Mouse (Mus musculus) ZHBTc4 (cell line): ENCODE data around the gene Tmie.

Experiments used
- DNase-seq: peaks from one replicate; pipeline ENCODE4 v3.0.0-alpha.2; 2011; ENCODE audit warnings: low read depth, low spot score

Gene Tmie

DNA sequence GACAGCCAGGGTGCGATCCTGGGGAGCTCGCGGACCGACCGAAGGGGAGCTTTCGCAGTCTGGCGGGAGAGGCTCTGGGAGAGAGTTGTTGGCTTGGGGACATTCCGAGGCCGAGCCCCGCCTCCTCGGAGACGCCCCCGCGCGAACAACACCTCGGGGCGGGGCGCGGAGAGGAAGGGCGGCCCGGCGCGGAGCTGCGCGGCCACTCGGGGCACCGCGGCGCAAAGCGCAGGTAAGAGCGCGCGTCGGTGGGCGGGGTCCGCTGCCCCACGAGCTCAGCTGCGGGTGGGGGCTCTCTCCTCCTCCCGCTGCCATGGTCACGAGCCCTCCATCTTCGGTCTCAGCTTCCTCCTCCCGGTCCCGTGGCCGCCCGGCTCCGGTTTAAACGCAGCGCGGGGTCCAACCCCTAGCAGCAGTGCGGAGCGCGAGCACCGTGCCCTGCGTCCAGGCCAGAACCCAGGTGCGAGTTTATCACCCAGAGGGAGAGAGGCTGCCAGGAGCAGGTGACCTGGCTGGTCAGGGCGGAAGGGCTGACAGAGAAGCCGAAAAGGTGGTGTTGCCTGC is at the start of gene Tmie:
Tmie (minus strand) TSS at position 116 of the 564 bp plus-strand sequence.
- peak; percentile 92 for DNase-seq

DNA sequence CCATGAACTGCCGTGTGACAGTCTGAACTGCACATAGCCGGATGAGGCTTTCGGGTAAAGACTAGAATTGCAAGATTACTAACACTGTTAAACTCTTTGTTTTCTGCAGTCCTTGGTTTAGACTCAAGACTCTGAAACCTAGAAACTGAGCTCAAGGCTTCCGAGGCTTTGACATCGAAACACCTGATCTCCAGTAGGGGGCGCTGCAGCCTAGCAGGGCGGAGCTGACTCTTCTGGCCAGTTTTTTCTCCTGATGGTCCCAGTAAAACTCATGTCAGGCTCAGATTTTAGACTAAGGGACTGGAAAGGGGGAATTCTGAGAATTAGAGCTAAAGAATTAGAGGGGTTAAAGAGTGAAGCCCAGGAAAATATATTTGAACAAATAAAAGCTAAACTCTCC is 42.8 kb upstream of the Tmie start:
- DNase-seq = peak; percentile 87

DNA sequence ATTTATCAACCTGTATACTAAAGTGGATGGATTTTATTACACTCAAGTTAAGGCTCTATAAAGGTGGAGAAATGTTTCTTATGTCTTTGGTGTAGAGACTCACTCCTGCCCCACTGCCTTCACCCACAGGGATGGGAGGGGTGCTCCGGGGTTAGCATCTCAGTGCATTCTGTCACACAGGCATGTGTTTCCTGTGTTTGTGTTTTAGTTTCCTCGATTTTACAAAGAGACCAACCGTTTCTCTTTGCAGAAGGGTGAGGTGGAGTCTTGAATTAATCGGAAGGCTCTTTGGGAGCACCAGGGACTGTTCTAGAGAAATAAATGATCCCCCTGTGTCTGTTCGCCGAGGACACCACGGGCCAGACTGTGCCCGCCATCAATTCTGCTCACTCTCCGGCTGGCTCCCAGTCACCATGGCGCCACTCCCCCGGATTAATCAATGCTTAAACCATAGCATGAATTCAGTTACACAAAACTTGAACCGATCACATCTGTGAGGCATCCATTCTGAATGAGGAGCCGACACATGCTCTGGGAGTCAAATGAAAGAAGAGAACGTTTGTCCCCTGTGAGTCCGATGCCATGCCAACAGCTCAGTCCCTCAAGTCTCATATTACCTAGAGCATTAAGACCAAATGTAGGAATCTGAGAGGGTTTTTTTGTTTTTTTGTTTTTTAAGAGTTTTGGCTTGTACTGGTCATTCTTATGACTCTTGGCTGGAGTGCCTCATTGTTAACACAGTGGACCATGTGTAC is 40.9 kb upstream of the Tmie start:
- DNase-seq = no peak

DNA sequence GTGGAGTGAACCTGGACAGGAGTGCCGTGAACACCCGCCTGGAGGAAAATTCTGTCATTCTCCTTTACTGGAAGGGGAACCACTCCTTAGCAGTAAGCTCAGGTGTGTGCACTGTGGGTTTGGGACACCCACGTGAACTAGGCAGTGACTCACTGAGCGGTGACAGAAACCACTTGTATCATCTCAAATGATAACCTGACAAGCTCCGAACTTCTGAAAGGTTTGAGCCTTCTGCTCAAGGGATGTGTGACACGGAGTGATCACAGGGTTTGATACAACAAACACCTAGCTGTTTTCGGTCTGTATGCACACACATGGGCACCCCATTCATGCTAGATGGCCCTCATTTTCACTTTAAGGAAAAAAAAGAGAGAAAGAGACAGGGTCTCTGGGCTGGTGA is 36.9 kb upstream of the Tmie start, which contains the start of gene Fam240a:
Fam240a (minus strand) TSS at position 76 of the 400 bp plus-strand sequence.
- DNase-seq = no peak

DNA sequence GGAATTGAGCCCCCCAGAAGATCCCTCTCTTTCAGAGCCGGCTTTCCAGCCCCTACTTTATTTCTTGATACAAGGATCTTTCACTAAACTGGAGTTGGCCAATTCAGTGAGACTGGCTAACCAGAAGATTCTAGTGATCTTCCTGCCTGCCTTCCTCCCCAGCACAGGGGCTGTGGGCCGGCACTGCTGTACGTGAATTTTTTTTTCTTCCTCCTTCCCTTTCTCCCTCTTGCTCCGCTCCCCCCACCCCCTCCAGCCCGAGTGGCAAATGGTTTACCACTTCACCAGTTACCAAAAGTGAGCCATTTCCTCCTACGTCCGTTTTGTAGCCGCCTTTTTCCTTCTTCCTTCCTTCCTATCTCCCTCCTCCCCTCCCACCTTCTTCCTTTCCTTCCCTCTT is 35.6 kb upstream of the Tmie start:
- no peak for DNase-seq

DNA sequence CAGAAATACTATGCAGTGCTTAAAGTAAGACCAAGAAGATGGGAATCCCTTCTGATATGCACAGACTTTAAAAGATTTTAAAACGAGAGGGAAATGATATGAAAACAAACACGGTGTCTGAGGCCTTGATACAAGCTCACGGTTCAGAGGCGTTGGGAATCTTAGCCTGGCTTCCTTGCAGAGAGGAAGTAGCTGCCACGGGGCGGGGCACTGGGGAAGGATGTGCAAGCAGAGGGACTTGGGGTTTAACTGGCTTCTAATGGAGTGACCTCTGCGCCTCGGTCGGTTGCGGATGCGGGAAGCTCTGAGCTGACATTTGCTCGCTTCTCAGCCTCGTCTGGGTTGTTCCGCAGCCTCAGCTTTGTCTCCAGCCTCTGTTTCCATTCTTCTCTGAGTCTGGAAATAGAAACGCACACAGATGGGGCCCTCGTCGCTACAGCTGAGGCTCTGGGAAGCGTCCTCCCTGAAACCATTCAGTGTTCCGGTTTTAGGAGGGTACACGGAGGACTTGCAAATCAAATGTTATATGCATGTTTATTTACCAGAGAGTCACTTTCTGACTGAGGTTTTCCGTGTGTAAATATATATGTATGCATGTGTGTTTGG is 34.8 kb upstream of the Tmie start:
- peak; percentile 58 for DNase-seq

DNA sequence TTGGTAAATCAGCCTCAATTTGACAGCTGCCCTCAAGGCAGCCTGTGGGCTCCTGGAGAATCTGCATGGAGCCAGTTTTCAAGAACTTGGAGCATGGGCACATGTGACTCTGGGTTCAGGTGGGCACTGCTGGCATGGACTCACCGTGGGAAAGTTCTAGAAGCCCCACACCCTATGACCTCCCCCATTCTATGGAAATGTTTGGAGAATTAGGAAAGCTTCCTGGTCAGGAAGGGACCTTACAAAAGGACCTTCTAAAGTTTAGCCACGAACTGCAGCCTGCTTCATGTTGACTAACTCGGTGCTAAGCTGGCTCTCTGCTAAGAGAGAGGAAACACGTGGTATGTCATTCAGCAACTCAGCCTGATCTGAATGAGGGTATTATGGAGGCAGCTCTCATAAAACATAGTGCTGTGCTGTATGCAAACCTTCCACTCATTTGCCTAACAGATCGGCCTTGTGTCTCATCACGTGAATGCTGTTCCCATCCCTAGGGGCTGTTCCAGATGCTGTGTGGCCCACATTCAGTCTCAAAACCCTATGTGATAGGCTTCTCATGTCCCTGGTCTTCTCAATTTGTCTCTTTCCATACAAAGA is 29.6 kb upstream of the Tmie start:
- DNase-seq = no peak

DNA sequence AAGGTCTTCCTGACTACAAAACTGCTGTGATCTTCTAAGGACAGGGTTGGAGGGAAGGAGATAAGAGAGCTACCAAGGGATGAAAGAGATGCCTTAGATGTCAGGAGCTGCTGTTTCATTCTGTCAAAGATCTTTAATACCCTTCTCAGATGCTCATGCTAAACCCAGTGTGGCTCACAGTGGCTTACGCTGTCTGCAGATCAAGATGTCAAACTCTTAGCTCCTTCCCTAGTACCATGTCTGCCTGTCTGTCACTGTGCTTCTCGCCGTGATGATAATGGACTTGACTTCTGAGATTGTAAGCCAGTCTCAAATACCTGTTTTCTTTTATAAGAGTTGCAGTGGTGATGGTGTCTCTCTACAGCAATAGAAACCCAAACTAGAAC is 28.7 kb upstream of the Tmie start:
- DNase-seq = no peak

DNA sequence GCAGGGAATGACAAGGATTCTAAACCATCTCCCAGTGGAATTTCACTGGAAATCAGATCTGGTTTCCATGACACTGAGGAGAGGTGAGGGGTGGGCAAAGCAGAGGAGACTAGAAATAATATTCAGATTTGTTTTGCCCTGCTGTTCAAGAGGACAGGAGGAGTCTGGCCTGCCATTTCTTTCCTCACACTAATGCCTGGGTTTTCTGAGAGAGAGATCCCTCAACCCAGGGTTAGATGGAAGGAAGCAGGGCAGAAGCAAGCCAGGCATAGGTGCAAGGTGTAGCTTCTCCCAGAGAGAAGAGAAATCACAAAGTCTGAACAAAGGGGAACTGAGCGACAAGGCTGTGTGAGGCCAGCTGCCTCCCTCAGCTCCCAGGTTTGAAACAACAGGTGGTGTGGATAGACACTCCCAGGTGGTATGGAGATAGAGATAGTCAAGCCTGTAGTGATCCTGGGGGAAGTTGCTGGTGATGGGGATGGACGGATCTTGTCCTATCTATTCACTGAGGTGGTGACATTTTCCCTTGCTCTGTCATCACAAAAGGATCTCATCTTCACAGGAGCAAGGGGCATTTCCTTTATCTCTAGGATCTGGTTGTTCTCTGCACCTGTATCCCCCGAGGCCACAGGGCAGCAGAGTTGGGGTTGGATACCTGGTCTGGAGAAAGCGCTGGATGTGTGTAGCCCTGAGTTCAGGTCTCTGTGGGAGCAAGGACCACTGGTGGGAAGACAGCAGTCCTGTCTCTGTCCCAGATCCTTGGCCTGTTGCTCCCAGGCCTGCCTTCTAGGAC is 28.1 kb upstream of the Tmie start:
- DNase-seq = no peak

DNA sequence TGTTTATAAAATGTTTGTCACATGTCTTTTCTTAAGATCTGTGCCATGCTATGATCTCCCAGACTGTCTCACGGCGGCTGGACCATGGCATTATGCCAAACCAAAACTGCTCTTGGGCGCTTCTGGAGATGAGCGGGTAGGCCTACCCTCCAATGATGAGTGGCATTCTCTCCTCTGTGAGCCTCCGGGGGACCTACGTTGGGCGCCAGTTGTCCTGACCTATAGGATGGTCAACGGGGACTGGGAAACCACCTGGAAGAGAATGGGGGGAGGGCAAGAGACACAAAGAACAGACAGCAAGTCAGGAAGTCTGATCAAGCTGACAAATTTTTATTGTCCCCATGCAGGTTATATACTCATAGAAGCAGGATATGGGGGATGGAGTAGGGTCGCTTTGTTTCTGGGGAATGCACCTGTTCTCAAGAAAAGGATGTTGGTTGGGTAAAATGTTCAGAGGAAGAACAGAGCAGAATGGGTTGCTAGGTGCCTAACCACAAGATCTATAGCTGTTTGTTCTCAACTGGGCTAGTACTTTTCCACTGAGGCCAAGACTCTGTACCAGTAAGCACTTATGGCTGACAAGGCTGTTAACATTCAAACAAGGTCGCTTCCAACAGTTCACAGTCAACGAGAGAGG is 27.4 kb upstream of the Tmie start:
- no peak for DNase-seq

DNA sequence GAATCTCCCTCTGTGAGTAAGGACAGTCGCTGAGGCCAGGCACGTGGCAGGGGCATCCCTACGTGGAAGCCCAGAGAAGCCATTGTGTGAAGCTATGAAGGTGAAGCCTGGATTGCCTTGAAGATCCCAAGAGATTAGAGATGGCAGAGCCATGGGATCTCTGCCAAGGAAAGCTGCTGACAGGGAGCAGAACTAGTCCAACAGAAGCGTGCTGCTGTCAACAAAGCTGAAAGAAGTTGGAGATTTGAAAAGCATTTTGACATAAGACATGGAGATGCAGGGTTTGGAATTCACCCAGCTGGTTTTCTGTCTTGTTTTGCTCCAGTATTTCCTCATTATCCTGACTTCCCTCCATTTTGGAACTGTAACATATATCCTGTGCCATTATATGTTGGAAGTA is 22.4 kb upstream of the Tmie start:
- DNase-seq = no peak

DNA sequence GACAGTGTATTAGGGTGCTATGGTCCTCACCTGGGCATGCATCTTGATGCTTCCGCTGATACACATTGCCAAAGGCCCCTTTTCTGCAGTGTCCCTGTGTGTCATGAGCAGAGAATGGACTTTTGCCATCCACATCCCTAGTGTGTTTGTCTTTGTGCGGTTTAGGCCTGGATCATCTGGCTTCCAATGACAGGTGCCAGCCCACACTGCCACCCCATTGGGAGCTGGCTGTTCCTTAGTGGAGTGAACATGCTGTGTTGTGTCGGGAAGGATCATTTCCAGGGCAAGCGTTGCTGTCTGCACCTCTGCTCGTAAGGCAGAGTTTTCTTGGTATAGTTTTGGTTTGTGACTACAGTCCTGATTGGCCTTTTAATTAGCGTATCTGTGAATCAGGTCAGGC is 21.3 kb upstream of the Tmie start:
- no peak for DNase-seq

DNA sequence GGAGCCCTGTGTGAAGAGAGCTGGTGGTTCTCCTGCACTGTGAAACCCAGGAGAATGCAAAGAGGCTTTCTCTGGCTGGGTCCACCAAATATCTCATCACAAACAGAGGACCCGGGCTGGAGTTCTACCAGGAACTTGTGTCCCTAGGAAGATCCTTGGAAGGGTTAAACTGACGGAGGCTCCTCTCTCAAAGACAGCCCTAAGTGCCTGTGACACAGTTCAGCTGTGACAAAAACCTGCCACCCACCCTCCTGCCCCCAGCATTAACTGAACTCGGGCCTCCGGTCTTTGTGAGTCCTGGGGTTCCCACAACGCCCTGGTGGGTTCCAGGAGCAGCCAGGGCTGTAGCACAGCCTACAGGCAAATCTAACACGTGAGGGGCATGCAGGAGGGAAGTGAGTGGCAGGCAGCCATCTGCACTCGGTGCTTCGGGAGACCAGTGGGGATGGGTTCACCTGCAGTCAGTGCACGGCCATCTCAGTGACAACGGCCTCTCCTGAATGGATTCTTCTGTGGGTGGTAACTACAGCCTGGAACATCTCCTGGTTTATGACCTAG is 19.6 kb upstream of the Tmie start:
- DNase-seq = no peak

DNA sequence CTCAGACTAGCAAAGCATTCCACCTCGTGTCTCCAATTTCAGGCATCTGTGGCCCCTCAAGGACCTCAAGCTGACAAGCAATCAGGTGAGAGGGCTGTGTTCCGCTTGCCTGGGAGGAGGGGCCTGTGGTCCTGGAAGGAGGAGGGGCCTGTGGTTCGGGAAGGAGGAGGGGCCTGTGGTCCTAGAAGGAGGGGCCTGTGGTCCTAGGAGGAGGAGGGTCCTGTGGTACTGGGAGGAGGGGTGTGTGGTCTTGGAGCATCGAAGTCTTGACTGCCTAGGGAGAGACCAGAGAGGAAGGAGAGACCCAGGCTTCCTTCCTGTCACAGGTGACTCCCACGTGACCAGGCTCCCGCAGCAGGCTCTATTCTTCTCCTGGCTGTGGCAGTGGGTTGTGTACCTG is 16.7 kb upstream of the Tmie start:
- peak; percentile 81 for DNase-seq

DNA sequence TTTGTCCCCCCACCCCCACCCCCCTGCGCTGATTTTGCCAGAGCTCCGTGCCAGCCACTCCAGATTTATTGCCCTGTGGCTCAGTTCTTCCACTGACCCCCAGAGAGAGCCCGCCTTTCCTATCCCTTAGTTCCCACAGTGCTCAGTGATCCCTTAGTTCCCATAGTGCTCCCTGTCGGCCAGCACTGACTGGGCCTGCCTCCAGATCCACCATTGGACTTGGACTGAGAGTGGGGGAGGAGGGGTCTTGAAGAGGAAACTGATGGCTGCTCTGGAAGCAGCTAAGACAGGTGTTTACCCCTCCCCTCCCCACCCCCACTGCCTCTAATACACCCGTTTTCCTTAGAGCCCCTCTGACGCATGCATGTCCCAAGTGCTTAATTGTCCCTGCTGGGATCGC is 16.1 kb upstream of the Tmie start:
- no peak for DNase-seq

DNA sequence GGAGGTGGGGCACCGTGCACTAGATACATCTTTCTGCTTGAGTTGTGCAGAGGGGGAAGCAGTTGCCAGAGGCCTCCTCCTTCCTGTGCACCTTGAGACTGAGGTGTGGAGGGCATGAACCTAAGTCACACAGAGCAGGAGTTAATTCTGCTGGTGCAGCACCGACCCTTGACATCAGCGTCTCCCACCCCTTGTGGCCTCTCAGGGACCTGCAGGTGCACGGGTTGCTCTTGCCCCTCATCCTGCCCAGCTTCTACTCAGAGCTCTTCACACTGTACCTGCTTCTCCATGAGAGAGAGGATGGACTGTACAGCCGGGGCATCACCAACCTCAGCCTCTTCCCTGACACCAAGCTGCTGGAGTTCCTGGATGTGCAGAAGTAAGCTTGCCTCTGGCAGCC is 15.6 kb upstream of the Tmie start:
- DNase-seq = peak; percentile 46

DNA sequence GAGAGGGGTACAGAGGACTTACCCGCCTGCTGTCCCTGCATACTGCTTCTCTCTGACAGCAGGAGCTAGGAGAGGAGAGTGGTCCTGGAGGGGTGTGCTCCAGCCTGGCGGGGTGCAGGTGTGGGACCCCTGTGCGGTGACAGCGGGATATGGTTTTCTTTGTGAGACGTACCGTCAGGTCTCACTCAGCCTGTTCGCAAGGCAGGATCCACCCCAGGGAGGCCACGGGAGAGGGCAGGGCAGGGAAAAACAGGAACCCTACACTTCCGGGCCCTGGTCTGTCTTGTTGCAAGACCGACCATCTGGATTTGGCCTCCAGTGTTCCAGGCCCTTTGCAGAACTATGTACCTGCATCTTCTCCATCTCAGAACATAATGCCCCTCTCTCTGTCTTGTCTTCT is 13.5 kb upstream of the Tmie start:
- DNase-seq = no peak

DNA sequence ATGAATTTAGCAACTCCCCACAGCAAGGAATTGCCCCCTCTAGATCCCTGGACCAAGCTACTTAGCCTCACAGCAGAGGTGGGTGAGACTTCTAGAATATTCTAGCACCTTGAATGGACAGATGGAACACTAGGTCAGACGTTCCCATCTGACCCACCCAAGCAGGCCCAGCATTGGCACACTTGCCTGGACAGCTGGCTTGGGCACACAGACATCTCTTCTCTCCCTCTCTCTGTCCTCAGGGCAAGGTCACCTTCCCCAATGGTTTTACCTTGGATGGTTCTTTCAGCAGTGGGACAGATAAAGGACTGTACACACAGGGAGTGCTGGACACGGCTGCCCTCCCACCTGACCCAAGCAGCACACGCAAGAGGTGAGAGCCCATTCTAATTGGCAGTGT is 12.6 kb upstream of the Tmie start:
- no peak for DNase-seq

DNA sequence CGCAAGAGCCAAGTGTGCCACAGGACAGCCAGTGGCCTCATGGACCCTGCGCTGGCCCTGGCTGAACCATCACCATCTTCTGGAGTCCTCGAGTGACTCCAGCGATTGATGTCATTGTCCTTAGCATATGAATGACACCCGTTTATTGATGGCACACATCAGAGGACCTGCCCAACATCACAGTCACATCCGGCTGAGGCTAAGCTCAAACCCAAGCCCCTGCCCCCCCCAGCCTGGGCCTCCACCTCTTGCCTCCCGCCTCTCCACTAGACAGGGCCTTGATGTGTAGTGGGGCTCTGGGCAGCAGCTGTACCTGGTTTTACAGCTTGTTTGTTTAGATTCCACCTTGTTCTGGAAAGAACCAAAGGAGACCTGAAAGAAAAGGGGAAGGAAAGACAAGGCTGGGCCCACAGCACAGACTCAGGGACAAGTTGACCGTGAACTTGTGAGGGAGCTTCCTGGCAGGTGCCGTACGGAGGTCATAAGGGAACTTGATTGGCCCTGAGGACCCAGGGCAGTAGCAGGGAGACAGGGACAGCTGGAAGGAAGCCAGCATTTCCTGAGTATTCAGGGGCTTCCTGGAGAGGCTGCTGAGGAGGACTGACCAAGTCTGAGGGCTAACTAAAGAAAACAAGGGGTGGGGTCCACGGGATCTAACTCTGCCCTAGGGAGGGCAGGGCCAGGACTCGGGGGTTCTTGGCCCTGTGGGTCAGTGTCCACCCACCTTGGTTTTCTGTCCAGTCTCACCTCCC is 11.3 kb upstream of the Tmie start:
- DNase-seq = no peak

DNA sequence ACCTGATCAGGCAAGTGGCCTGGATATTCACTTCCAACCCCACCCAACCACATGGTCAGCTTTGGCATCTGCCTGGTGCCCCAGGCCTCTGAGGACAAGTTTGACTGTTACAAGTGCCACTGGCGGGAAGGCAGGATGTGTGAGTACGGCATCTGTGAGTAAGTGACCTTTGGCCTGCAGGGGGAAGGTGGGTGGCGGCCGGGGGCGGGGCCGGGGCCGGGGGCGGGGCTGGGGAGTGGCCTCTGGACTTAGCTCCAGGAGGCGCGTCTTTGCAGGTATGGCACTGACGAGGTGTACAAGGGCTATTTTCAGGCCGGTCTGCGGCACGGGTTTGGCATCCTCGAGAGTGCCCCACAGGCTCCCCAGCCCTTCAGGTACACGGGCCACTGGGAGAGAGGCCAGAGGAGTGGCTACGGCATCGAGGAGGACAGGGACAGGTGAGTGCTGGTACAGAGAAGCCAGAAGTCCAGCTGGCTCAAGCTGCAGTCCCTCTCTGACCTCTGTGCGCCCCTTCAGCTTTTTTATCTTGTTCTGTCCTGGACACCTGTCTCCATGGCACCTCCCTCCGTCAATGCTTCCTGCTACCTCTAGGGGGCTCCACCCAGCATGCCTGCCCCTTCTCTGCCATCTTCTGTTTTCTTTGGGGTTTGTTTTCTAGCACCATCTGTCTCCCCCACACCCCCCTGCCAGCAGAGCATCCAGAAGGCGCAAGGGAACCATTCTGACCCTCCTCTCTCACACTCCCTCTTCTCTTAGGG is 10.3 kb upstream of the Tmie start:
- DNase-seq = peak; percentile 45
